Mouse (Mus musculus) hindbrain, embryonic 12.5 days (tissue): ENCODE measurements around the gene Nek11. TPM values are rescaled to one million over a fixed set of nuclear protein-coding genes. Genes with fewer than 3 reads are reported as not detected.

ENCODE experiments used
- polyA plus RNA-seq: library from polyadenylated mRNA; unstranded; fragments of >200 nt; fragmentation: Nextera tagmentation; extraction: Ambion mirVana; gene quantifications from 2 replicates; pipeline ENCODE4 v1.2.1, GENCODE M21; 2016

The Nek11 gene
- polyA plus RNA-seq, 1 experiment from 2014 or later = 3.0 TPM

Other genes with a start within 250 kb of the Nek11 start
- gene Aste1, start 132 bp downstream of the Nek11 start, polyA plus RNA-seq = 15.2 and 15.5 TPM in 2 replicates
- gene Atp2c1, start 131.8 kb upstream of the Nek11 start, polyA plus RNA-seq = 94.4 and 99.3 TPM in 2 replicates
- gene Pik3r4, start 247.5 kb upstream of the Nek11 start, polyA plus RNA-seq = 27.9 and 28.4 TPM in 2 replicates